Mouse (Mus musculus) midbrain, embryonic 14.5 days (tissue): ENCODE measurements around the gene Slc25a29. TPM values are rescaled to one million over a fixed set of nuclear protein-coding genes. Genes with fewer than 3 reads are reported as not detected.

ENCODE experiments used
- ATAC-seq: fragments of 200-750 bp; cut with Nextera tagmentation; 2 replicates; pipeline ENCODE4 v1.8.0; 2017; ENCODE audit warnings: moderate number of reproducible peaks, moderate library complexity; ENCODE audit not compliant: low FRiP score, low TSS enrichment
- DNase-seq: peaks from one replicate; pipeline ENCODE4 v3.0.0-alpha.2; 2015
- H3K27ac ChIP-seq: fragments of 300-500 bp; sonication (generic); replicated peaks from 2 replicates; pipeline ENCODE4 v1.5.1; 2014; ENCODE audit warnings: mild to moderate bottlenecking, low read depth, low read length, moderate library complexity
- H3K27me3 ChIP-seq: fragments of 300-500 bp; sonication (generic); 2 replicates; pipeline ENCODE4 v1.6.1; 2014; ENCODE audit warnings: low read length, control low read depth, mixed read lengths; ENCODE audit not compliant: control insufficient read depth, insufficient read depth
- H3K36me3 ChIP-seq: fragments of 300-500 bp; sonication (generic); 2 replicates; pipeline ENCODE4 v1.6.1; 2014; ENCODE audit warnings: low read length, control low read depth; ENCODE audit not compliant: control insufficient read depth, insufficient read depth
- H3K4me1 ChIP-seq: fragments of 300-500 bp; sonication (generic); 2 replicates; pipeline ENCODE4 v1.6.1; 2014; ENCODE audit warnings: mild to moderate bottlenecking, antibody characterized with exemption, low read length, control low read depth; ENCODE audit not compliant: control insufficient read depth, insufficient read depth
- H3K4me2 ChIP-seq: fragments of 300-500 bp; sonication (generic); 2 replicates; pipeline ENCODE4 v1.6.1; 2014; ENCODE audit warnings: mild to moderate bottlenecking, low read length, moderate library complexity
- H3K4me3 ChIP-seq: fragments of 300-500 bp; sonication (generic); replicated peaks from 2 replicates; pipeline ENCODE4 v1.5.1; 2014; ENCODE audit warnings: low read depth, low read length
- H3K9ac ChIP-seq: fragments of 300-500 bp; sonication (generic); replicated peaks from 2 replicates; pipeline ENCODE4 v1.6.1; 2014; ENCODE audit warnings: mild to moderate bottlenecking, low read length, moderate library complexity
- H3K9me3 ChIP-seq: fragments of 300-500 bp; sonication (generic); 2 replicates; pipeline ENCODE4 v1.6.1; 2016; ENCODE audit warnings: low read length, control low read depth, mixed read lengths; ENCODE audit not compliant: control insufficient read depth
- WGBS: fragments of 180-500 bp; shearing (Covaris S2); extraction: QIAGEN DNeasy Blood & Tissue Kit; methylation state at CpG from one replicate; pipeline ENCODE4 v1.1.7; 2014; 5-methylcytosine and 5-hydroxymethylcytosine counted together
- polyA plus RNA-seq: library from polyadenylated mRNA; unstranded; fragments of >200 nt; fragmentation: Nextera tagmentation; extraction: Ambion mirVana; gene quantifications from 2 replicates; pipeline ENCODE4 v1.2.1, GENCODE M21; 2014

The Slc25a29 gene
- polyA plus RNA-seq, 1 experiment from 2014 or later, result 19.9 TPM

DNA sequence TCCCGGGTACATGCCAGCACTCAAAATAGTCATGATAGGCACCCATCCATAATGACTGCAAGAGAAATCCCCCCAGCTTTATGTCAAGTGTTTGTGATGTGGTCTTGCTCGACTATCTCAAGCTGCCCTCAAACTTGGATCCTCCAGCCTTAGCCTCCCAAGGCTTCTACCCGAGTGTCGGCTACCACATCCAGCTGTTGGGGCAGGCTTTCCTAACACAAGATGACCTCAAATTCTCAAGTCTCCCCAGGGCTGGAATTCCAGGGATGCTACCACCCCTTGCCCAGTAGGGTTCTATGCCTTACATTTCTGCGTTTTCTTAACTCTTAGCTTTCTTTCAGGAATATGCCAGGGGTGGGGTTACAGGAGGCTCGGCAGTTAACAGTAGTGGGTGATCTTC is 5.3 kb downstream of the Slc25a29 start:
- H3K36me3 ChIP-seq, result peaks cover 20% of the 10 kb centered on the region
- no peak overlapping the region for H3K4me3 ChIP-seq
- no peaks in the 10 kb centered on the region for H3K27me3 ChIP-seq
- H3K27ac ChIP-seq, result no peak overlapping the region
- WGBS, result 91% methylated on average over 6 of the region's 6 CpGs
- DNase-seq, result no peak
- H3K4me2 ChIP-seq, result no peak overlapping the region
- no peaks in the 10 kb centered on the region for H3K9me3 ChIP-seq
- no peak for ATAC-seq
- no peak overlapping the region for H3K9ac ChIP-seq
- H3K4me1 ChIP-seq, result peaks cover 9% of the 10 kb centered on the region; the same call in 1 of the 2 replicates

- no peaks in the 10 kb centered on the region for H3K9me3 ChIP-seq
- no peak for DNase-seq
- no peak overlapping the region for H3K4me2 ChIP-seq
- H3K9ac ChIP-seq, result no peak overlapping the region
- H3K4me1 ChIP-seq, result peaks cover 5% of the 10 kb centered on the region; the same call in 1 of the 2 replicates
- WGBS, result 77% methylated on average over 5 of the region's 5 CpGs
- H3K27ac ChIP-seq, result no peak overlapping the region
- no peak overlapping the region for H3K4me3 ChIP-seq
- no peaks in the 10 kb centered on the region for H3K27me3 ChIP-seq
- no peak for ATAC-seq
- peaks cover 20% of the 10 kb centered on the region for H3K36me3 ChIP-seq
Measured at GRCm38 (mm10) chr12:108829636-108830035, 6.0 kb downstream of the Slc25a29 start.

DNA sequence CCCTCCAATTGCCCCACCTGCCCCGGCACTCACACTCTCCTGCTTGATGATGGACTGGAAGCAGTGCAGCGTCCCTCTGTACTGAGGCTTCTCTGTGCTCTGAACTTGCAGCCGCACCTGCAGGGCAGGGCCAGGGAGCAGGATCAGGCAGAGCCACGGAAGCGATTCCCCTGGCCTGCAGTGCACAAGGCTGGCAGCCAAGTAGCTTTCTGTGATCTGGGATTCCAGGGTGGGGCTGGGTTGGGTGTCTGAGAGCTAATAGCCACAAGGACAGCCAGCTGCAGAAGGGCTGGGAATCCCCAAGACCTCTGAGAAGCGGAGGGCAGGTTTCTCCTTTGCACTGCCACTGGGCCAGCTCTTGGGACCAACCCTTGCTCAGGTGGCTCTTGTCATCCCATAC is 8.0 kb downstream of the Slc25a29 start:
- no peak overlapping the region for H3K9ac ChIP-seq
- peaks cover 20% of the 10 kb centered on the region for H3K36me3 ChIP-seq
- no peak overlapping the region for H3K4me3 ChIP-seq
- no peak for ATAC-seq
- H3K9me3 ChIP-seq, result no peaks in the 10 kb centered on the region
- no peak overlapping the region for H3K4me2 ChIP-seq
- no peak for DNase-seq
- no peaks in the 10 kb centered on the region for H3K27me3 ChIP-seq
- WGBS, result 95% methylated on average over 6 of the region's 6 CpGs
- no peak overlapping the region for H3K27ac ChIP-seq
- no peaks in the 10 kb centered on the region for H3K4me1 ChIP-seq

DNA sequence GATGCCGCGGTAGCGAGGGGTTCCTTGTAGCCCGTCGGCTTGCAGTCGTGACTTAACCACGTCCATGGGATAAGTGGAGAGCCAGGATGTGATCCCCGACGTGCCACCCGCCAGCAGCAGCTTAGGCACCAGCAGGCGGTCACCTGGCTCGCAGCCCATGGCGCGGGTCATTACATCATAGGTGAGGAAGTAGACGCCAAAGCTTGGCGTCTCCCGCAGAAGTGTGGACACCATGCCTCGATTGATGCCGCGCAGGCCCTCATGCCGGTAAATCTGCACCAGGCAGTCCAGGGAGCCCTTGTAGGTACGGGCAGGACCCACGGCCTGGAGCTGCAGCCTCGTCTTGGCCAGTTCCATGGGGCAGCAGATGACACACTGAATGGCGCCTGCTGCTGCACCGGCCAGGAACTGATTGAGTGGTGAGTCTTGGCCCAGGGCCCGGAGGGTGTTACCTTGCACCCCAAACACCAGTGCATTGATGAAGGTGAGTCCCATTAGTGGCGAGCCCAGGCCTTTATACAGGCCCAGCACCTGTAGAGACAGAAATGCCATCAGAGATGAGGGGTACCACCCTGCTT is 8.6 kb downstream of the Slc25a29 start:
- 95% methylated on average over 28 of the region's 28 CpGs for WGBS
- Histone ChIP-seq H3K27me3 (no peaks in the 10 kb centered on the region), H3K4me1 (no peaks in the 10 kb centered on the region), H3K27ac (no peak overlapping the region), H3K36me3 (peaks cover 20% of the 10 kb centered on the region), H3K9me3 (no peaks in the 10 kb centered on the region), H3K9ac (no peak overlapping the region), H3K4me2 (no peak overlapping the region), H3K4me3 (no peak overlapping the region)
- DNase-seq (no peak), ATAC-seq (no peak)

DNA sequence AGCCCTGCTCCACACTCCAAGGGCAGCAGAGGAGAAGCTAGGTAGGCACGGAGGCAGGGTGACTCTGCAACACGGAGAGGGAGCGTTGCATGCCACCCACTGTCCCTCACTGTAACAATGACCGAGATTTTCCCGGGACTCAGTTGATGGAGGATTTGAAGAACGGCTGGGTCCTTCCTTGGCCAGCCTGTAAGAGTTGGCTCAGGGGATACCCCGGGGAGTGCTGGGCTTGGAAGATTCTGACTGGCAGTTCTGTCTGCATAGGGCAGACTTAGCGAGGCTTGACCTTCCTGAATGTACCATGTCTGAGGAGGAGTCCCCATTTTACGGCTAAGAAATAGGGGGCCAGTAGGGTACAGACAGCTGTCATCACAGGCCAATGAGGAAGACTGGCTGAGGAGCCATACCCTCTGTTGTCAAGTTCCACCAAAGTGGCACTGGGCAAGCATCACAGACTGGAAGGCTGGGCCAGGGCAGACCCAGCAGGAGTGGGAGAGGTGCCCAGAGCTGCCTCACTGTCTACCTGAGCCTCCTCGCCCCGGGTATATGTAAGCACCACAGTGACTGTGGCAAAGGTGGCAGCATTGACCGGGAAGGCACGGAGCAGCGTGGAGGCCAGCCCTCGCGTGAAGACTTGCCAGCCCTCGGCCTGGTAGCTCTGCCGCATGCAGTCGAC is 9.3 kb downstream of the Slc25a29 start:
- ATAC-seq (no peak), DNase-seq (no peak)
- H3K4me1 ChIP-seq, result no peaks in the 10 kb centered on the region
- H3K4me3 ChIP-seq, result no peak overlapping the region
- H3K4me2 ChIP-seq, result no peak overlapping the region
- H3K27me3 ChIP-seq, result no peaks in the 10 kb centered on the region
- H3K9ac ChIP-seq, result no peak overlapping the region
- no peak overlapping the region for H3K27ac ChIP-seq
- WGBS, result 95% methylated on average over 19 of the region's 19 CpGs
- no peaks in the 10 kb centered on the region for H3K9me3 ChIP-seq
- H3K36me3 ChIP-seq, result peaks cover 20% of the 10 kb centered on the region

GRCm38 (mm10) chr12:108825561-108826224 is 10.0 kb downstream of the Slc25a29 start:
- H3K9ac ChIP-seq, result no peak overlapping the region
- H3K9me3 ChIP-seq, result no peaks in the 10 kb centered on the region
- no peak overlapping the region for H3K27ac ChIP-seq
- DNase-seq (no peak), ATAC-seq (no peak)
- H3K4me3 ChIP-seq, result no peak overlapping the region
- no peak overlapping the region for H3K4me2 ChIP-seq
- H3K4me1 ChIP-seq, result no peaks in the 10 kb centered on the region
- H3K27me3 ChIP-seq, result no peaks in the 10 kb centered on the region
- 93% methylated on average over 13 of the region's 13 CpGs for WGBS
- H3K36me3 ChIP-seq, result peaks cover 20% of the 10 kb centered on the region

GRCm38 (mm10) chr12:108824225-108824874 is 11.3 kb downstream of the Slc25a29 start:
- Histone ChIP-seq H3K36me3 (peaks cover 20% of the 10 kb centered on the region), H3K27ac (no peak overlapping the region), H3K27me3 (no peaks in the 10 kb centered on the region), H3K9me3 (no peaks in the 10 kb centered on the region), H3K9ac (no peak overlapping the region), H3K4me3 (no peak overlapping the region), H3K4me2 (no peak overlapping the region), H3K4me1 (no peaks in the 10 kb centered on the region)
- ATAC-seq (no peak), DNase-seq (no peak)
- 96% methylated on average over 15 of the region's 15 CpGs for WGBS

DNA sequence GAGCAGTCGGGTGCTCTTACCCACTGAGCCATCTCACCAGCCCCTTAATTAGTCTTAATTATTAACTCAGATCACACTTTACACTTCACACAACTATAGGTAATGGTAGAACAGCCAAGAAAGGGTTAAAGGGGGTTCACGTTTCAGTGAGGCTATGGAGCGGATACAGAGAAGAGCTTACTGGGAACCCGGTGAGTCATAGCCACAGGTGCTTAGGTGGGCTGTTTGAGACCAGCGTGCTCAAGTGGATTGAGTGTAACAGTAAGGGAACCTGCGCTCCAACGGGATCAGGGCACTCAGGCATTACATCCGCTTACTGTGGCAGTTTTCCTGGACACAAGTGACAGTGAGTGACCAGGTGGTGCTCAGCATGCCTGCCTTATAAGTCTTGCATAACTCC is 12.6 kb downstream of the Slc25a29 start:
- Histone ChIP-seq H3K4me3 (no peak overlapping the region), H3K9me3 (no peaks in the 10 kb centered on the region), H3K4me1 (no peaks in the 10 kb centered on the region), H3K36me3 (peaks cover 19% of the 10 kb centered on the region), H3K4me2 (no peak overlapping the region), H3K27me3 (no peaks in the 10 kb centered on the region), H3K27ac (no peak overlapping the region), H3K9ac (no peak overlapping the region)
- no peak for ATAC-seq
- no peak for DNase-seq
- WGBS, result 78% methylated on average over 8 of the region's 8 CpGs
